Mouse (Mus musculus) T-helper 2 cell (primary cell): ENCODE measurements around the gene Fam129c.

Source experiments
- in situ Hi-C: fragments of 300-600 bp; cut with MboI, MseI; formaldehyde crosslinking; loops from one replicate; pipeline ENCODE4 v1.15.1; 2025; ENCODE audit warnings: high pct_unique_total_duplicates

The Fam129c gene

GRCm38 (mm10) chr8:71572847-71573633, 24.4 kb upstream of the Fam129c start:
- in situ Hi-C loops: no loop called here

DNA sequence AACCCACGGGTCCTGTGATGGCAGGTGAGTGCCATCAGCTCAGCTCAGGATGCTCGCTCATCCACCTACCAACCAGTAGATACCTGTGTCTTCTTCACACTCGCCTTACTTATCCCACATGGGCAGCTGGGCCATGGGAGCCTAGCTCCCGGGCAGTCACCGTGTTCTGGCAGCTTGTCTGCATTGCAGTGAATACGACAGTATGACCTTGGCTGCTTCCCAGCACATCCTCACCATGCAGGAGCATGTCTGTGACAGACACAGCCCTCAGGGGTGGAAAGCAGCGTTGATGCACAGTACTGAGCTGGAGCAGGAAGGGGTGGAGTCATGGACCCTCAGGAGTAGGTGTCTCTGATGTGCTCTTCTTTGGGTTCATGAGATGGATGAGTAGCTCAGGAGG, 23.0 kb upstream of the Fam129c start:
- in situ Hi-C loops: no loop called here

- in situ Hi-C loops: no loop called here
Measured at GRCm38 (mm10) chr8:71575020-71575419, 22.4 kb upstream of the Fam129c start.

GRCm38 (mm10) chr8:71577856-71578387, 19.5 kb upstream of the Fam129c start:
- in situ Hi-C loops: no loop called here

- in situ Hi-C loops: no loop called here
Measured at GRCm38 (mm10) chr8:71579009-71579408, 18.4 kb upstream of the Fam129c start.

- in situ Hi-C loops: no loop called here
Measured at GRCm38 (mm10) chr8:71579476-71579875, 18.0 kb upstream of the Fam129c start.

- in situ Hi-C loops: no loop called here
Measured at GRCm38 (mm10) chr8:71580201-71580600, 17.2 kb upstream of the Fam129c start.

GRCm38 (mm10) chr8:71586891-71587290, 10.6 kb upstream of the Fam129c start:
- in situ Hi-C loops: no loop called here

- in situ Hi-C loops: no loop called here
Measured at GRCm38 (mm10) chr8:71588762-71589161, 8.7 kb upstream of the Fam129c start.

DNA sequence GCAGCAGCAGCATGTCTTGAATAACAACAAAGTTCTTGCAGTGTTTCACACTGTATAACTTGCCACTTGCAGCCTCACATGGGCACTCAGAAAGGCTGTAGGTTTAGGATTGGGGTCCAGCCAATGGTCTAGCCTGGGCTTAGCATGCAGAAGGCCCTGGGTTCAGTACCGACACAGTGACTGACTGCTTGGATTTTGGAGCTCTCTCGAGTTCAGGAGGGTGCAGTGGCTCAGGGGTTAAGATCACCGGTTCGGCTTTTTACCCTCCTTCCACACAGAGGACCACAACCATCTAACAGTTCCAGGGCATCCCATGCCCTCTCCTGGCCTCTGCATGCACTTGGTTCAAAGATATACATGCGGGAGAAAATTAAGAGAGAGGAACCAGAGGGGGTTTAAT, 6.4 kb upstream of the Fam129c start:
- in situ Hi-C loops: no loop called here

DNA sequence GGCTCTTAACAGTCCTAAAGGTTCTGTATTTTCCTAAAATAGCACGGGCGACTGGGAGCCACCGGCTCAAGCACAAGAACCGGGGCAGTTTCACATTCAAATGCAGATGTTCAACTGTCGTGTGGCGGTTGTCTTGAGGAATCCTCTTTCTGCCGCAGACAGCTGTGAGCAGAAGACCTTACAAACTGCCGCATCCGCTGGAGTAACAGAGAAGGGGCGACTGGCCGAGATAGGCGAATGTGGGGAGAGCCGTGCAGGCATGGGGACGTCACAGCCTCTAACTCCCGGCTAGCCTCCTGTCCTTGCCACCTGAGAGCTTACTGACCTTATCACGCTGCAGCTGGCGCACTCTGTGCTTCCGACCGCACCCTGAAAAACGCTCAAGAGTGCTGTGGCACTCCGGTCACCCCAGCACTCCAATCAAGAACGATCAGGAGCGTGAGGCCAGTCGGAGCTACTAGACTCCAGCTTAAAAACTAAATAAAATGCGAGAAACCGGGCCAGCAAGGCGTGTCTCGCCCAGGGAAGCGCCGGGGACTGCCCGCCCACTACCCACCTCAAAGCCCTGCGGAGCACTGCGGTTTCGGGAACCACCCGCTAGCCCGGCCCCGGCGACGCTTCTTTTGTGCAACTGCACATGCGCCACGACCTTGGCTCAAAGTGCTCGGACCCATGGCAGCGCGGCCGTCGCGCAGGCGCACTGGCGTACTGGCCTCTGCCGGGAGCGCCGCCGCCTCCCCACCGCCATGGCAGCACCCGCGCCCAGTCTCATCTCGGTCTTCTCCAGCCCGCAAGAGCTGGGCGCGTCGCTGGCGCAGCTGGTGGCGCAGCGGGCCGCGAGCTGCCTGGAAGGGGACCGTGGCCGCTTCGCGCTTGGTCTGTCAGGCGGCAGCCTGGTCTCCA, 5.7 kb upstream of the Fam129c start, which contains the start of gene Pgls:
Gene Pgls, plus strand, starts transcription at position 706 of the 903 bp plus-strand sequence.
- in situ Hi-C loops: no loop called here

GRCm38 (mm10) chr8:71592374-71593170, 4.9 kb upstream of the Fam129c start:
- in situ Hi-C loops: no loop called here

DNA sequence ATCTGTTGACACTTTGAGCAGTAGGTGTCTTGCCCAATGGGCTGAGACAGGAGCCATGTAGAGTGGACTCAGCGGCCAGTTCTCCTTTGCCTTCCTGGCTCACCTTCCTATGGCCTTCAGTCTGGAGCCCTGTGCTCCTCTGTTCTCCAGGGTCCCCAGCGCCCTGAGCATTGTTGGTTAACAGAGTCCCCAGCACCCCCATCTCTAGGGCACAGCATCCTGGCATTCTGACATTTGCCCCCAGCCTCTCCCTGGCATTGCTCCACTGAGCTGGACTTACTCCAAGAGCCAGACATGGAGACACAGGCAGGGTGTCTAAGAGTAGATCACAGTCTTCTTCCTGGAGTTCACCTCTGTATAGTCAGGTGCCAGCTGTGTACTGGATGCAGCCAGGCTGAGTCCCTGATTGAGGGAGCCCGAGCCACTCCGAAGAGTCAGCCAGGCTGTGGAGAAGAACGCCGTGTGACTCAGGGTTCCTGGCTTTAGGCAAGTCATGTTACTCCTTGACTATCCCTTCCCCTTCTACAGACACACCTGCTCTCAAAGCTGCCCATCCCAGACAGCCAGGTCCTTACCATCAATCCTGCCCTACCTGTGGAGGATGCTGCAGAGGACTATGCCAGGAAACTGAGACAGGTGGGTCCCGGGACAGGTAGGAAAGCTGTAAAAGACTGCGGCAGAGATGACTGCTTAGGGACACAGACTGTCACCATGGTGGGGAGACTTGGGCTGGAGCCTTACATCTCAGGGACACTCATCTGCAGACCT, 3.7 kb upstream of the Fam129c start:
- in situ Hi-C loops: no loop called here

DNA sequence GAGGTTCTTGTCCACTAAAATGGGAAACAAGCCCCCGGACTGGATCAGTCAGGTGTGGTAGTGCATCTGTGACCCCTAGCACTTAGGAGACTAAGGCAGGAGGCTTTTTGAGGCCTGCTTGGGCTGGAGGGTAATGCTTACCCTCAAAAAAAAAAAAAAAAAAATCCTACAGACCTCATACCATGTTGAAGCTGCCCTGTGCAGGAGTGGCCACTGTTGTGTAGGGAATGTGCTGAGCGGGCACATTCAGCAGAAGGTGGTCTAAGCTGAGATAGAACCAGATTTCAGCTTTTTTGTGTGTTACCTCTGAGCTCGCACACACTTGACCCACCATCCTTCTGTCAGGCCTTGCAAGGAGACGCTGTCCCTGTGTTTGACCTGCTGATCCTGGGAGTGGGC, 3.1 kb upstream of the Fam129c start:
- in situ Hi-C loops: no loop called here

DNA sequence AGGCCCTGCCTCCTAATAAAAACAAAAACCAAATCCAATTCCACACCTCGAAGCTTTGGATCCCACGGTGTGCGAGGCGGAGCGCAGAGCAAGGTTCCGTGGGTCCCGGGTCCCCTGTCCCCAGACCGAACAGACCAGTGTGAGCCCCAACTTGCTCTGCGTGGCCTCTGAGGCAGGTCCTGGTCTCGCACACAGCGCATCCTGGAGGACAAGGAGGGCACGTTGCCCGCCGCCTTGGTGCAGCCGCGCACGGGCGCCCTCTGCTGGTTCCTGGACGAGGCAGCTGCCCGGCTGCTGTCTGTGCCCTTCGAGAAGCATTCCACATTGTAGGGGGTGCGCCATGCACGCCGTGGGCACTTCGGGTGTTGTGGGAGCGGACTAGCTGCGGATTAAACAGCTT, 1.6 kb upstream of the Fam129c start:
- in situ Hi-C loops: loop anchor here (5.0 kb wide), 1 partner anchor 34 kb away; no protein-coding TSS in a partner anchor

DNA sequence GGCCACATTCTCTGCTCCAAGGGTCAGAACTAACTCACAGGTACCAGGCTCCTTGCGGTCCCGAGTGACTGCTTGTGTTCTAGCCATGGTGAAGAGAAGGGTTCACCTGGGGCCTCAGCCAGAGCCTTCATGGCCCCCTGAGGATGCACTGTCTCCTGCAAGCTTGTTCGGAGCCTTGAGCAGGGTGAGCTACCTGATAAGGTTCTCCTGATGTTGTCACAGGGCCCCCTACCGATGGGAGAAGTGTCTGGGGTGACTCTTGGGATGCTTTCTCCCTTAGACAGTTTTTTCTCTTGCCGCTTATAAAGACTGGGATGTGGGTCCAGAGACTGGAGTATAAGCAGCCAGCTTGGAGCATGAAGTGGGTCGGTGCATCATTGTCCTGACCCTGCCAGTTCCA, 1.1 kb upstream of the Fam129c start:
- in situ Hi-C loops: loop anchor here (5.0 kb wide), 1 partner anchor 34 kb away; no protein-coding TSS in a partner anchor

- in situ Hi-C loops: loop anchor here (5.0 kb wide), 1 partner anchor 34 kb away; no protein-coding TSS in a partner anchor
Measured at GRCm38 (mm10) chr8:71596798-71597197, 650 bp upstream of the Fam129c start.

DNA sequence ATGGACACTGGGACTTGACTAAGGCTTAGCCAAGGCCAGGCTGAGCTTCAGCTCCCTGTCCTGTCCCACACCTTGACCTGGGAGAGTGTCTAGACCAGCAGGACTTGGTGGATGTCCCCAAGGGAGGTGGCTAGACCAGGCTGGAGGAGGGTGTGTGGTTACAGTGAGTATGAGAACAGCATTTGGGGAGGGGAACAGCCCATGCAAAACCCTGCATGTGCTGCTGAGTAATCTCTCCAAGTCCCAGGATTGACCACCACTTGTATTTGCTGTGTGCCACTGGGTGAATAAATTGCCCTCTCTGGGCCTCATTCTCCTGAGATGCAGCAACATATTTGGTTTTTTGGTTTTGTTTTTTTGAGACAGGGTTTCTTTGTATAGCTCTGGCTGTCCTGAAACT, 927 bp downstream of the Fam129c start:
- in situ Hi-C loops: loop anchor here (5.0 kb wide), 1 partner anchor 36 kb away; no protein-coding TSS in a partner anchor

DNA sequence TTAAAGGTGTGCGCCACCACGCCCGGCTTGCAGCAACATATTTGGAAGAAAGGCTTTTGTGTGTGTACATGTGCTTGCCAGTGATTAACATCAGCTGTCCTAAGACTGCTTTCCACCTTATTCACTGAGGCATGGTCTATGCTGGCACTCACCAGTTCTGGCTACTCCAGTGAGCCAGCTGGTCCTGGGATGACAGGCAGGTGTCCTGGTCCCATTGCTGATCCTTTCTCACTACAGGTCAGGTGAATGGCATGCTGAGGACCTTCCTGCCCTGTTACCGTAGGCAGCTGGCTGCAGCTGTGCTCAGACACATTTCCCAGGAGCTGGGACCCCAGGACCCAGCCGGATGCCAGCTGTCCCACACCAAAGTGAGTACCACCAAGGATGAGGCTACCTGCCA, 1.4 kb downstream of the Fam129c start:
- in situ Hi-C loops: loop anchor here (5.0 kb wide), 1 partner anchor 37 kb away; no protein-coding TSS in a partner anchor

GRCm38 (mm10) chr8:71601939-71602665, 4.7 kb downstream of the Fam129c start:
- in situ Hi-C loops: no loop called here
